Mouse (Mus musculus) CD4-positive, CD25-positive, alpha-beta regulatory T cell, adult 9 weeks (primary cell): ENCODE data around the gene Enho. TPM values are rescaled to one million over a fixed set of nuclear protein-coding genes. Genes with fewer than 3 reads are reported as not detected.

Experiments
- polyA plus RNA-seq: library from polyadenylated mRNA; unstranded; fragments of 100-300 nt; shearing (Covaris generic); gene quantifications from one replicate; pipeline ENCODE4 v1.2.1, GENCODE M21; 2017

Gene Enho
- not detected for polyA plus RNA-seq

GRCm38 (mm10) chr4:41639913-41640507 is at the start of gene Enho:
Gene Enho, minus strand, starts transcription at chr4:41640324.

Other genes with a start within 250 kb of the Enho start
- gene Kif24, start 175.4 kb downstream of the Enho start, polyA plus RNA-seq: 1.6 TPM
- 19.4 TPM for gene Nudt2, start 175.2 kb downstream of the Enho start, polyA plus RNA-seq
- not detected for gene AI464131, start 137.2 kb downstream of the Enho start, polyA plus RNA-seq
- gene 1110017D15Rik, start 123.0 kb downstream of the Enho start, polyA plus RNA-seq: not detected
- 0.88 TPM for gene Fam219a, start 70.8 kb downstream of the Enho start, polyA plus RNA-seq
- not detected for gene Dnaic1, start 70.5 kb downstream of the Enho start, polyA plus RNA-seq
- gene Cntfr, start 56.8 kb upstream of the Enho start, polyA plus RNA-seq: not detected
- 11.0 TPM for gene Il11ra1, start 59.7 kb upstream of the Enho start, polyA plus RNA-seq
- 54.5 TPM for gene Rpp25l, start 73.2 kb upstream of the Enho start, polyA plus RNA-seq
- gene Dctn3, start 82.8 kb upstream of the Enho start, polyA plus RNA-seq: 146 TPM
- not detected for gene Arid3c, start 90.8 kb upstream of the Enho start, polyA plus RNA-seq
- gene Galt, start 114.9 kb upstream of the Enho start, polyA plus RNA-seq: 81.6 TPM
- gene Sigmar1, start 115.8 kb upstream of the Enho start, polyA plus RNA-seq: 57.2 TPM
- 9.7 TPM for gene Ccl27a, start 133.9 kb upstream of the Enho start, polyA plus RNA-seq